Mouse (Mus musculus): ENCODE results near the gene Hdac11. TPM values are rescaled to one million over a fixed set of nuclear protein-coding genes. Genes with fewer than 3 reads are reported as not detected.
A peak's percentile ranks its signal among the peaks of the same experiment; 100 is the strongest.
"Not testable (repeated sequence)": the region's sequence is repeated elsewhere in the genome, so short reads cannot be mapped to it uniquely, and the experiment has no call there.

The Hdac11 gene
- polyA plus RNA-seq, 1 experiment: 18.4 TPM

GRCm38 (mm10) chr6:91201881-91202341 lies 45.4 kb downstream of the Hdac11 start:
- no peak for DNase-seq
- H3K4me3 ChIP-seq (replicated peaks; ENCODE audit: extremely low read depth, low read depth, low read length): no peak overlapping the region
- WGBS: 63% methylated on average over 8 of the region's 8 CpGs
- no peak for TF ChIP-seq POLR2A (IDR thresholded peaks at IDR 0.05; ENCODE audit: borderline replicate concordance, extremely low read depth, low read depth, low read length)
- TF ChIP-seq CTCF (IDR thresholded peaks at IDR 0.05; ENCODE audit: insufficient read depth, low read length): no peak
- peaks cover 2% of the 10 kb centered on the region; the same call in 1 of the 2 replicates for H3K4me1 ChIP-seq (ENCODE audit: control insufficient read depth, insufficient read depth, low read length)

DNA sequence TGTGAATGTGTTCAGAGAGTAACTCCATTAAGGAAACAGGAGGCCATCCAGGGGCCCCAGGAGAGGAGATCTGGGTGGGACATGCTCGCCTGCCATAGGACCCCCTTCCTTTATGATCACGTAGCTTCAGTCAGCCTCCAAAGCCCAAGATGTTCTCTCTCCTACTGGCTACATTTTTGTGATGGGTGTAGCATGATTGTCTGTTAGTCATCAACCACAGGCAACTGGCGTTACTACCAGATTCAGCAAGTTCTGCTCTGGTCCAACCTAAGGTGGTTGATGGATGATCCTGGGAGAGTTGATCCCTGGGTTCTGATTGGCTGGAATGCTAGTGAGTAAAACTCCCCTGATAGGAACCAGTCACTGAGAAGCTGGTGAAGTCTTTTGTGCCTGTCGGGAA lies 46.1 kb downstream of the Hdac11 start:
- TF ChIP-seq CTCF (IDR thresholded peaks at IDR 0.05; ENCODE audit: insufficient read depth, low read length): no peak
- no peak for TF ChIP-seq POLR2A (IDR thresholded peaks at IDR 0.05; ENCODE audit: borderline replicate concordance, extremely low read depth, low read depth, low read length)
- Histone ChIP-seq H3K4me1 (ENCODE audit: control insufficient read depth, insufficient read depth, low read length) (peaks cover 2% of the 10 kb centered on the region; the same call in 1 of the 2 replicates), H3K4me3 (replicated peaks; ENCODE audit: extremely low read depth, low read depth, low read length) (no peak overlapping the region)
- 82% methylated on average over 4 of the region's 4 CpGs for WGBS
- DNase-seq: no peak

- Histone ChIP-seq H3K4me1 (ENCODE audit: control insufficient read depth, insufficient read depth, low read length) (peaks cover 2% of the 10 kb centered on the region; the same call in 1 of the 2 replicates), H3K4me3 (replicated peaks; ENCODE audit: extremely low read depth, low read depth, low read length) (no peak overlapping the region)
- 56% methylated on average over 3 of the region's 3 CpGs for WGBS
- no peak for DNase-seq
- TF ChIP-seq CTCF (IDR thresholded peaks at IDR 0.05; ENCODE audit: insufficient read depth, low read length) (no peak), POLR2A (IDR thresholded peaks at IDR 0.05; ENCODE audit: borderline replicate concordance, extremely low read depth, low read depth, low read length) (no peak)
Measured at GRCm38 (mm10) chr6:91205346-91205745, 48.9 kb downstream of the Hdac11 start.

- no peak for DNase-seq
- TF ChIP-seq CTCF (IDR thresholded peaks at IDR 0.05; ENCODE audit: insufficient read depth, low read length): no peak
- TF ChIP-seq POLR2A (IDR thresholded peaks at IDR 0.05; ENCODE audit: borderline replicate concordance, extremely low read depth, low read depth, low read length): no peak
- Histone ChIP-seq H3K4me3 (replicated peaks; ENCODE audit: extremely low read depth, low read depth, low read length) (no peak overlapping the region), H3K4me1 (ENCODE audit: control insufficient read depth, insufficient read depth, low read length) (peaks cover 2% of the 10 kb centered on the region; the same call in 1 of the 2 replicates)
- 78% methylated on average over 5 of the region's 5 CpGs for WGBS
Measured at GRCm38 (mm10) chr6:91205791-91206190, 49.3 kb downstream of the Hdac11 start.

DNA sequence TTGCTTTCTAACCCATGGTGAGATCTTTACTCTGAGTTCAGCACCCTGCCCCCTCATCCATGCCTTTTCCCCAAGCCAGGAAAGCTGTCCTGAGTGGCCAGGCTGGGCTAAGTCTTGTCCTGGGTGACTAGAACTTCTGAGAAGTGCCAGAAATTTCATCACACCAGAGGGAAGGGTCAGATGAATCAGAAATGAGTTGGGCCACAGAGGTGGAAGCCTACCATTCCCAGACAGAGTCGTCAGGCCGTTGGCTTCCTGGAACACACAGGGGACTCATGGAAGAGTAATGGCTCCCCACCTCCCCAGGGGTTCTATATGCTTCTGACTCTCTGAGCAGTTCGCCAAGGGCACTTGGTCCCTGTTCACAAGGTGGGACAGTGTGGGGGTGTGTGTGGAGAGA lies 51.0 kb downstream of the Hdac11 start:
- H3K4me1 ChIP-seq (ENCODE audit: control insufficient read depth, insufficient read depth, low read length): no peaks in the 10 kb centered on the region; the same call in 1 of the 2 replicates
- no peak for DNase-seq
- H3K4me3 ChIP-seq (replicated peaks; ENCODE audit: extremely low read depth, low read depth, low read length): no peak overlapping the region
- WGBS: 55% methylated on average over 3 of the region's 3 CpGs
- no peak for TF ChIP-seq POLR2A (IDR thresholded peaks at IDR 0.05; ENCODE audit: borderline replicate concordance, extremely low read depth, low read depth, low read length)
- TF ChIP-seq CTCF (IDR thresholded peaks at IDR 0.05; ENCODE audit: insufficient read depth, low read length): no peak

DNA sequence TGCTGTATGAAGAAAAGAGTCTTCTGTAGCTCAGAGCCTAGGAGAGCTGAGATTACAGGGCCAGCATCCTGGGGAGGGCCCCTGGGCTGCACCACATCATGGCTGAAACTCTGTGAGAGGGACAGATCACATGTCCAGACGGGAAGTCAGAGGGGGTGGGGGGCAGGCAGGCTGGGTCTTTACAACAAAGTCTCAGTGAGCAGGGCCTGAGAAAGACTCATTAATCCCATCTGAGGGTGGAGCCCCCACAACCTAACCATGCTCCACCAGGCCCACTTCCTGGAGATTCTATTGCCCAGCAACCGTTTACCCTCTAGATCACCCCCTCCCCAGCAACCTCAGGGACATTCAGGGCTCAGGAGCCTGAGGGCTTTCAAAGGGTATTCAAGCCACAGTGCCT lies 53.3 kb downstream of the Hdac11 start:
- TF ChIP-seq POLR2A (IDR thresholded peaks at IDR 0.05; ENCODE audit: borderline replicate concordance, extremely low read depth, low read depth, low read length): no peak
- TF ChIP-seq CTCF (IDR thresholded peaks at IDR 0.05; ENCODE audit: insufficient read depth, low read length): no peak
- H3K4me3 ChIP-seq (replicated peaks; ENCODE audit: extremely low read depth, low read depth, low read length): no peak overlapping the region
- no peaks in the 10 kb centered on the region; the same call in 1 of the 2 replicates for H3K4me1 ChIP-seq (ENCODE audit: control insufficient read depth, insufficient read depth, low read length)
- 43% methylated on average over 2 of the region's 2 CpGs for WGBS
- DNase-seq: no peak

DNA sequence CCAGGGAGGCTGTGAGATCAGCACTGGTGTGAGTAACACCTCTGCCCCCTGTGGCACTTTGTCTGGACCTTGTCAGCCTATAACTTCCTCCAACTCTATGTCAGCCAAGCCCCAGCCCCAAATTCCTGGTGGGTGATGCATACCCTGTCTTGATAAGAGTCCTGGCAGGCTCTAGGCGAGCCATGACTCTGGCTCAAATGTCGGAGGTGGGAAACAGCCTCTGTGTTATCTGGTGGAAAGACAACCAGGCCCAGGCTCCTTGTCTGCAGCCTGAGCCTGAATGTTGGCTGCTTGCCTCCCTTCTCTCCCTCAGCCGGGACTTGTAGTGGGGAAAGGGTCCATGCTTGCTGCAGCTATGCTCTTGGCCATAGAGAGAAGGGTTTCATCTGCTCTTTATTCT lies 54.4 kb downstream of the Hdac11 start:
- 51% methylated on average over 3 of the region's 3 CpGs for WGBS
- Histone ChIP-seq H3K4me1 (ENCODE audit: control insufficient read depth, insufficient read depth, low read length) (no peaks in the 10 kb centered on the region; the same call in 1 of the 2 replicates), H3K4me3 (replicated peaks; ENCODE audit: extremely low read depth, low read depth, low read length) (no peak overlapping the region)
- TF ChIP-seq POLR2A (IDR thresholded peaks at IDR 0.05; ENCODE audit: borderline replicate concordance, extremely low read depth, low read depth, low read length): no peak
- TF ChIP-seq CTCF (IDR thresholded peaks at IDR 0.05; ENCODE audit: insufficient read depth, low read length): no peak
- no peak for DNase-seq

DNA sequence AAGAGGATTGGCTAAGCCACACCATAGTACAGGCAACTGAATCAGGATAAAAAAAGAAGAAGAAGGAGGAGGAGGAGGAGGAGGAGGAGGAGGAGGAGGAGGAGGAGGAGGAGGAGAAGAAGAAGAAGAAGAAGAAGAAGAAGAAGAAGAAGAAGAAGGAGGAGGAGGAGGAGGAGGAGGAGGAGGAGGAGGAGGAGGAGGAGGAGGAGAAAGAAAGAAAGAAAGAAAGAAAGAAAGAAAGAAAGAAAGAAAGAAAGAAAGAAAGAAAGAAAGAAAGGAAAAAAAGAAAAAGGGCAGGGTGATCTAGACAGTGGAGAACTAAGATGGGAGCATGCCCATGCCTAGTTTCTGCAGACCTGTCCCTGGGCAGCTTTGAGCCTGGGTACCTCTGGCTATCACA lies 55.7 kb downstream of the Hdac11 start, which contains the start of gene Fbln2:
Gene Fbln2 (plus strand): TSS at position 301 of the 400 bp plus-strand sequence.
- H3K4me3 ChIP-seq (replicated peaks; ENCODE audit: extremely low read depth, low read depth, low read length); DNase-seq: not testable (repeated sequence)

GRCm38 (mm10) chr6:91212571-91212970 lies 56.1 kb downstream of the Hdac11 start:
- peak; percentile 37 for DNase-seq
- 4% methylated on average over 29 of the region's 29 CpGs for WGBS
- TF ChIP-seq POLR2A (IDR thresholded peaks at IDR 0.05; ENCODE audit: borderline replicate concordance, extremely low read depth, low read depth, low read length) (no peak), CTCF (IDR thresholded peaks at IDR 0.05; ENCODE audit: insufficient read depth, low read length) (no peak)
- H3K4me3 ChIP-seq (replicated peaks; ENCODE audit: extremely low read depth, low read depth, low read length): no peak overlapping the region
- H3K4me1 ChIP-seq (ENCODE audit: control insufficient read depth, insufficient read depth, low read length): no peaks in the 10 kb centered on the region; the same call in 1 of the 2 replicates

More for the DNA sequence above, 55.7 kb downstream of the Hdac11 start, which contains the start of gene Fbln2:
- H3K4me1 ChIP-seq (ENCODE audit: control insufficient read depth, insufficient read depth, low read length): not testable (repeated sequence)
